Mouse (Mus musculus) intestine, embryonic 16.5 days (tissue): Measurements from ENCODE around the gene Muc13. TPM values are rescaled to one million over a fixed set of nuclear protein-coding genes. Genes with fewer than 3 reads are reported as not detected.
A peak's percentile ranks its signal among the peaks of the same experiment; 100 is the strongest.

Experiments used
- ATAC-seq: fragments of 200-750 bp; cut with Nextera tagmentation; 2 replicates; pipeline ENCODE4 v1.8.0; 2017; ENCODE audit warnings: moderate TSS enrichment, moderate library complexity
- H3K27ac ChIP-seq: fragments of 300-500 bp; sonication (generic); 2 replicates; pipeline ENCODE4 v1.5.1; 2014; ENCODE audit warnings: mild to moderate bottlenecking, low read length
- H3K27me3 ChIP-seq: fragments of 300-500 bp; sonication (generic); replicated peaks from 2 replicates; pipeline ENCODE4 v1.6.1; 2014; ENCODE audit warnings: low read length, control low read depth, mixed read lengths; ENCODE audit not compliant: control insufficient read depth, insufficient read depth
- H3K36me3 ChIP-seq: fragments of 300-500 bp; sonication (generic); 2 replicates; pipeline ENCODE4 v1.6.1; 2014; ENCODE audit warnings: low read length, control low read depth; ENCODE audit not compliant: control insufficient read depth, insufficient read depth
- H3K4me1 ChIP-seq: fragments of 300-500 bp; sonication (generic); 2 replicates; pipeline ENCODE4 v1.6.1; 2014; ENCODE audit warnings: low read length, control low read depth, mixed read lengths; ENCODE audit not compliant: control insufficient read depth, insufficient read depth
- H3K4me2 ChIP-seq: fragments of 300-500 bp; sonication (generic); 2 replicates; pipeline ENCODE4 v1.6.1; 2014; ENCODE audit warnings: low read depth, low read length, control low read depth
- H3K4me3 ChIP-seq: fragments of 300-500 bp; sonication (generic); 2 replicates; pipeline ENCODE4 v1.5.1; 2014; ENCODE audit warnings: mild to moderate bottlenecking, low read length
- H3K9ac ChIP-seq: fragments of 300-500 bp; sonication (generic); 2 replicates; pipeline ENCODE4 v1.6.1; 2014; ENCODE audit warnings: low read depth, low read length
- H3K9me3 ChIP-seq: fragments of 300-500 bp; sonication (generic); 2 replicates; pipeline ENCODE4 v1.6.1; 2016; ENCODE audit warnings: low read length, control low read depth; ENCODE audit not compliant: control insufficient read depth
- WGBS: fragments of 180-500 bp; shearing (Covaris S2); extraction: QIAGEN DNeasy Blood & Tissue Kit; methylation state at CpG from one replicate; pipeline ENCODE4 v1.1.7; 2014; 5-methylcytosine and 5-hydroxymethylcytosine counted together
- polyA plus RNA-seq: library from polyadenylated mRNA; unstranded; fragments of >200 nt; fragmentation: Nextera tagmentation; extraction: Ambion mirVana; gene quantifications from 2 replicates; pipeline ENCODE4 v1.2.1, GENCODE M21; 2015

Gene Muc13
- polyA plus RNA-seq, 1 experiment from 2014 or later = 358 TPM

DNA sequence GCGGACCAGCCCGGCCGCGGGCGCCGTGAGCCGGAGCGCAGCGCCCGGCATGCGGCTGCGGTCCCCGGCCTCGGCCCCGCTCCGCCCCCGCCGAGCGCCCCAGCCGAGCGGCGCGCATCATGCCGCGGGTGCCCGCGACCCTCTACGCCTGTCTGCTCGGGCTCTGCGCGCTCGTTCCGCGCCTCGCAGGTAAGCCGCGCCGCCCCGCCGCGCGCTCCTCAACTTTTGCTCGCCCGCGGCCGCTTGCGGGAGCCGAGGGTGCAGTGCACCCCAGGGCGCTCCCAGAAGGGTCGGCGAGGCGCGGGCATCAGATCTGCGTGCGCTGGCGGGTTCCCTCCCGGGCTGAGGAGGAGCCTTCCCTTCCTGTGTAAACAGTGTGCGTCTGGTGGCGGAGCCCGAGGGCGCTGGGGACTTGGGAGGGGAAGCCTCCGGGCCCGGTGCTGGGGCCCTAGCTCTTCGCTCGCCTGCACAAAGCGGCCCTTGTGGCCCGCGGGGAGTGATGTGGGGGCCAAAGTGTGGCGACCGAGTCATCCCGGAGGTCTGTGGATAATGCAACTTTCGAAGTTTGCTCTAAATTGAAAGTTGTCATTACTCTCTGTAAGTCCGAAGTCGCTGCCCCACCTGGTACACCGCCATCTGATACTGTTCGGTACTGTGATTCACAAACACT is 36.1 kb downstream of the Muc13 start:
- under 1% methylated on average over 72 of the region's 76 CpGs for WGBS

DNA sequence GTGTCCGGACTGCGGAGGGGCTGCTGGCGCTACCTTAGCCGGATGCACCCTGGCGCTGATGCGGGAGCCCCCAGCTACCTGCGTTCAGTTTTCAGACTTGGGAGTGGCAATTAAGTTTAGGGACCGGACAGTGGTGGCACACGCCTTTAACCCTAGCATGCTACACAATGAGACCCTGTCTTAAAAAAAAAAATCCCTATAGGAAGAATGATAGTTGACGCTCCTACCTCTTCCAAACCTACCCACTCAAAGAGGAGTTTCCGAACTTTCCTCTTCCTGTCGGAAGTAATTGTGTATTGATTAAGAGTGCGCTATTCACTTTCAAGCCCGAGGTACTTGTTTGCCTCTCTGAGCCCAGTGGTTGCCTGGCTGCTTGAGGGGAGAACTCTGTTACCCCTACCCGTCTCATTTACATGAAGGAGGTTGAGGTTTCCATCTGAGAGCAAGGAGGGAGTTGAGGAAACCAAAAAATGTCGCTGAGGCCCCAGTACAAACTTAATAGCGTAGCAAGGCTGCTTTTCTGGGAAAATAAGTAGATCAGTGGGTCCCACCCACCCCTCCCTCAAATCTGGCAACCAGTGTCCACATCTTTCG is 36.8 kb downstream of the Muc13 start:
- ATAC-seq = no peak
- WGBS = 9% methylated on average over 18 of the region's 18 CpGs
- Histone ChIP-seq H3K4me1 (peaks cover 25% of the 10 kb centered on the region), H3K9ac (peak overlapping the region; percentile 87), H3K27me3 (no peaks in the 10 kb centered on the region), H3K9me3 (no peaks in the 10 kb centered on the region), H3K4me2 (peak overlapping the region; percentile 69), H3K27ac (peak overlapping the region; percentile 87; the same call in 1 of the 2 replicates), H3K4me3 (peak overlapping the region; percentile 92), H3K36me3 (no peaks in the 10 kb centered on the region)

More for the DNA sequence above, 36.1 kb downstream of the Muc13 start:
- Histone ChIP-seq H3K27ac (peak overlapping the region; percentile 87), H3K4me1 (peaks cover 25% of the 10 kb centered on the region), H3K27me3 (no peaks in the 10 kb centered on the region), H3K36me3 (no peaks in the 10 kb centered on the region), H3K9ac (peak overlapping the region; percentile 87), H3K4me3 (peak overlapping the region; percentile 92), H3K9me3 (no peaks in the 10 kb centered on the region), H3K4me2 (peak overlapping the region; percentile 69)
- peak; percentile 75 for ATAC-seq

DNA sequence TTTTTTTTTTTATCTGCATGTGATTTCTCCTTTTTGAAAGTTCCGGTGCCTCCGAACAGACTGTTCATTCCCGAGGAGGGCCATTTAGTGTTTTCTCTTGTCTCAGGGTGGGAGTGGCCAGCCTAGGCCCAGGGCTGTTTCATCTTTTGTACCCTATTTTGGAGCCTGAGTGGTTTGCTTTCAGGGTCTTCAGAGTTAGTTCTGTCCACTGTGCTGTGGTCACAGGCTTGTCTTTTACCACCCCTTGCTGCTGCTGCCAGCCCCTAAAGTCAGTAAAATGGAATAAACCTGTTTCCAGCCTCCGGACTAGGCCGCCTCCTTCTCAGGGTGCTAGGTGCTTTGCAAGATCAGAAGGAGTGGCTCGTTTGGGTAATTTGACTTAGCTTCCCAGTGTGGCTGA is 38.2 kb downstream of the Muc13 start:
- H3K9ac ChIP-seq = no peak overlapping the region
- no peaks in the 10 kb centered on the region for H3K27me3 ChIP-seq
- no peaks in the 10 kb centered on the region for H3K36me3 ChIP-seq
- no peak overlapping the region for H3K4me2 ChIP-seq
- H3K27ac ChIP-seq = no peak overlapping the region
- H3K9me3 ChIP-seq = no peaks in the 10 kb centered on the region
- H3K4me1 ChIP-seq = peaks cover 28% of the 10 kb centered on the region
- H3K4me3 ChIP-seq = no peak overlapping the region
- ATAC-seq = no peak
- WGBS = 64% methylated on average over 6 of the region's 6 CpGs

GRCm38 (mm10) chr16:33832728-33833428 is 39.0 kb downstream of the Muc13 start:
- no peaks in the 10 kb centered on the region for H3K36me3 ChIP-seq
- no peaks in the 10 kb centered on the region for H3K27me3 ChIP-seq
- peak overlapping the region; percentile 70 for H3K27ac ChIP-seq
- WGBS = 6% methylated on average over 21 of the region's 21 CpGs
- ATAC-seq = no peak
- peak overlapping the region; percentile 68 for H3K4me2 ChIP-seq
- H3K4me1 ChIP-seq = peaks cover 34% of the 10 kb centered on the region
- peak overlapping the region; percentile 53 for H3K9ac ChIP-seq
- H3K9me3 ChIP-seq = no peaks in the 10 kb centered on the region
- peak overlapping the region; percentile 38 for H3K4me3 ChIP-seq

- peak overlapping the region; percentile 54; the same call in 1 of the 2 replicates for H3K9ac ChIP-seq
- no peak for ATAC-seq
- no peaks in the 10 kb centered on the region for H3K36me3 ChIP-seq
- H3K4me2 ChIP-seq = peak overlapping the region; percentile 68
- H3K4me1 ChIP-seq = peaks cover 34% of the 10 kb centered on the region
- WGBS = 20% methylated on average over 5 of the region's 5 CpGs
- peak overlapping the region; percentile 39 for H3K4me3 ChIP-seq
- H3K27ac ChIP-seq = peak overlapping the region; percentile 70
- H3K9me3 ChIP-seq = no peaks in the 10 kb centered on the region
- no peaks in the 10 kb centered on the region for H3K27me3 ChIP-seq
Observed at GRCm38 (mm10) chr16:33833429-33833753, 39.6 kb downstream of the Muc13 start.

- Histone ChIP-seq H3K27me3 (no peaks in the 10 kb centered on the region), H3K9me3 (no peaks in the 10 kb centered on the region), H3K36me3 (no peaks in the 10 kb centered on the region), H3K4me3 (peak overlapping the region; percentile 39), H3K4me2 (peak overlapping the region; percentile 68), H3K9ac (peak overlapping the region; percentile 54), H3K4me1 (peaks cover 34% of the 10 kb centered on the region), H3K27ac (peak overlapping the region; percentile 53; the same call in 1 of the 2 replicates)
- peak; percentile 51; the same call in 1 of the 2 replicates for ATAC-seq
- WGBS = 8% methylated on average over 25 of the region's 25 CpGs
Observed at GRCm38 (mm10) chr16:33833781-33834482, 40.1 kb downstream of the Muc13 start.

GRCm38 (mm10) chr16:33836676-33837075 is 42.8 kb downstream of the Muc13 start:
- no peak overlapping the region for H3K4me3 ChIP-seq
- H3K4me2 ChIP-seq = no peak overlapping the region
- no peaks in the 10 kb centered on the region for H3K36me3 ChIP-seq
- no peak overlapping the region for H3K9ac ChIP-seq
- 64% methylated on average over 3 of the region's 3 CpGs for WGBS
- peak; percentile 72 for ATAC-seq
- no peaks in the 10 kb centered on the region for H3K27me3 ChIP-seq
- peaks cover 34% of the 10 kb centered on the region for H3K4me1 ChIP-seq
- H3K9me3 ChIP-seq = no peaks in the 10 kb centered on the region
- H3K27ac ChIP-seq = peak overlapping the region; percentile 71

- Histone ChIP-seq H3K9ac (no peak overlapping the region), H3K27ac (peak overlapping the region; percentile 71), H3K4me2 (no peak overlapping the region), H3K27me3 (no peaks in the 10 kb centered on the region), H3K4me1 (peaks cover 32% of the 10 kb centered on the region), H3K9me3 (no peaks in the 10 kb centered on the region), H3K4me3 (no peak overlapping the region), H3K36me3 (no peaks in the 10 kb centered on the region)
- WGBS = 62% methylated on average over 3 of the region's 3 CpGs
- peak; percentile 60 for ATAC-seq
Observed at GRCm38 (mm10) chr16:33837191-33837590, 43.4 kb downstream of the Muc13 start.

DNA sequence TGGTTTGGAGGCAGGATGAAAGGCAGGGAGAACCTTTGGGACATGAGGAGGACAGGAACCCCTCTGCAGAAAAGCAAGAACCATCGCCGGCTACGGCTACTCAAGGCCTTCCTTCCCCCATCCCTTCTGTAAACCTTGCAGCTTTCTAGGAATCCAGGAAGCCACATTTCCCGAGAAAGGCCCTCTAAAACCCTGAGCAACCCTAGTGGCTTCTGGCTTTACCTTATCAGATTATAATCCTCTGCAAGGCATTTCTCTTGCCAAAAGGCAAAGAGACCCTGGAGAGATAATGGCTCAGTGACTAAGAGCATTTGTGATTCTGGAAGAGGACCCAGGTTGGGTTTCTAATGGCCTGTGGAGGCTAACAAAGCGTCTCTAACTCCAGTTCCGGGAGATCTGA is 46.8 kb downstream of the Muc13 start:
- WGBS = 58% methylated on average over 6 of the region's 6 CpGs
- H3K9ac ChIP-seq = no peak overlapping the region
- no peak overlapping the region for H3K4me3 ChIP-seq
- no peaks in the 10 kb centered on the region for H3K27me3 ChIP-seq
- peaks cover 9% of the 10 kb centered on the region for H3K4me1 ChIP-seq
- no peak overlapping the region for H3K4me2 ChIP-seq
- no peak for ATAC-seq
- H3K36me3 ChIP-seq = no peaks in the 10 kb centered on the region
- no peaks in the 10 kb centered on the region for H3K9me3 ChIP-seq
- no peak overlapping the region for H3K27ac ChIP-seq
